Mouse (Mus musculus): Measurements from ENCODE around the gene Retreg3.

- no peak for TF ChIP-seq CTCF (IDR thresholded peaks at IDR 0.05)
- TF ChIP-seq EP300 (IDR thresholded peaks at IDR 0.05), result no peak
Observed at GRCm38 (mm10) chr11:101154648-101155047, 35.0 kb upstream of the Retreg3 start.

Data from lung, postnatal 0 days (tissue).